Mouse (Mus musculus) spleen, adult 2 months (tissue): ENCODE measurements around the gene Ces1b. TPM values are rescaled to one million over a fixed set of nuclear protein-coding genes. Genes with fewer than 3 reads are reported as not detected.

ENCODE experiments used
- DNase-seq, 2 experiments: peaks; one replicate each; pipeline versions ENCODE4 v3.0.0 to v3.0.0-alpha.2; 2012 to 2021; ENCODE audit warnings: low spot score in 2 of 2, low read depth in 1 of 2
- H3K27ac ChIP-seq: fragments of 200-500 bp; 2 replicates; pipeline ENCODE4 v1.5.1; 2012; ENCODE audit warnings: low read length, inconsistent platforms; ENCODE audit not compliant: insufficient read depth
- H3K27me3 ChIP-seq: fragments of 200-500 bp; 2 replicates; pipeline ENCODE4 v1.6.1; 2012; ENCODE audit warnings: mild to moderate bottlenecking, moderate library complexity, low read length, inconsistent platforms; ENCODE audit not compliant: control insufficient read depth, insufficient read depth
- H3K36me3 ChIP-seq: fragments of 200-500 bp; 2 replicates; pipeline ENCODE4 v1.6.1; 2012; ENCODE audit warnings: mild to moderate bottlenecking, low read length, inconsistent platforms; ENCODE audit not compliant: control insufficient read depth, insufficient read depth
- H3K4me1 ChIP-seq: fragments of 200-500 bp; 2 replicates; pipeline ENCODE4 v1.6.1; 2011; ENCODE audit warnings: inconsistent platforms; ENCODE audit not compliant: control insufficient read depth, insufficient read depth, insufficient read length
- H3K4me3 ChIP-seq: fragments of 200-500 bp; 2 replicates; pipeline ENCODE4 v1.5.1; 2011; ENCODE audit warnings: mild to moderate bottlenecking, inconsistent platforms; ENCODE audit not compliant: insufficient read depth, insufficient read length; ENCODE audit errors: extremely low read depth
- CTCF ChIP-seq: fragments of 200-500 bp; IDR thresholded peaks from 2 replicates; pipeline ENCODE4 v1.5.1; 2011; ENCODE audit warnings: mild to moderate bottlenecking, inconsistent platforms; ENCODE audit not compliant: insufficient read depth, insufficient read length, insufficient replicate concordance; ENCODE audit errors: extremely low read depth
- POLR2A ChIP-seq: fragments of 200-500 bp; IDR thresholded peaks from 2 replicates; pipeline ENCODE4 v1.6.1; 2011; ENCODE audit warnings: low read depth, low read length, inconsistent platforms
- WGBS: fragments of 180-500 bp; shearing (Covaris S2); methylation state at CpG from one replicate; pipeline ENCODE4 v1.1.7; 2018; 5-methylcytosine and 5-hydroxymethylcytosine counted together
- polyA plus RNA-seq: library from polyadenylated mRNA; depleted of rRNA; stranded (reverse); fragments of >200 nt; gene quantifications from 2 replicates; pipeline ENCODE4 v1.2.3, GENCODE M21; 2012

Ces1b gene
- polyA plus RNA-seq, 1 experiment, result not detected

GRCm38 (mm10) chr8:93043083-93043482 is 36.7 kb downstream of the Ces1b start:
- WGBS, result 71% methylated on average over 1 of the region's 1 CpGs

GRCm38 (mm10) chr8:93040776-93041567 is 38.8 kb downstream of the Ces1b start:
- WGBS, result 83% methylated on average over 4 of the region's 4 CpGs
- no peaks in the 10 kb centered on the region for H3K27me3 ChIP-seq
- no peak for TF ChIP-seq CTCF
- H3K27ac ChIP-seq, result no peak overlapping the region
- H3K4me1 ChIP-seq, result no peaks in the 10 kb centered on the region
- no peak for DNase-seq
- no peaks in the 10 kb centered on the region for H3K36me3 ChIP-seq
- H3K4me3 ChIP-seq, result no peak overlapping the region

More at GRCm38 (mm10) chr8:93043083-93043482, 36.7 kb downstream of the Ces1b start:
- H3K4me1 ChIP-seq, result no peaks in the 10 kb centered on the region
- no peak overlapping the region for H3K4me3 ChIP-seq
- no peak overlapping the region for H3K27ac ChIP-seq
- DNase-seq, result no peak
- TF ChIP-seq CTCF (no peak), POLR2A (no peak)
- H3K36me3 ChIP-seq, result no peaks in the 10 kb centered on the region
- no peaks in the 10 kb centered on the region for H3K27me3 ChIP-seq

- no peak for DNase-seq
- Histone ChIP-seq H3K36me3 (no peaks in the 10 kb centered on the region), H3K27ac (no peak overlapping the region), H3K4me1 (no peaks in the 10 kb centered on the region), H3K4me3 (no peak overlapping the region), H3K27me3 (no peaks in the 10 kb centered on the region)
- WGBS, result 82% methylated on average over 2 of the region's 2 CpGs
- TF ChIP-seq POLR2A (no peak), CTCF (no peak)
These were observed 39.6 kb downstream of the Ces1b start for GRCm38 (mm10) chr8:93040256-93040655.

- Histone ChIP-seq H3K36me3 (no peaks in the 10 kb centered on the region), H3K4me1 (no peaks in the 10 kb centered on the region), H3K27ac (no peak overlapping the region), H3K27me3 (no peaks in the 10 kb centered on the region), H3K4me3 (no peak overlapping the region)
- 43% methylated on average over 2 of the region's 2 CpGs for WGBS
- TF ChIP-seq POLR2A (no peak), CTCF (no peak)
- no peak for DNase-seq
These were observed 41.0 kb downstream of the Ces1b start for GRCm38 (mm10) chr8:93038831-93039230.

GRCm38 (mm10) chr8:93030664-93031063 is 49.2 kb downstream of the Ces1b start:
- no peaks in the 10 kb centered on the region for H3K36me3 ChIP-seq
- 19% methylated on average over 2 of the region's 2 CpGs for WGBS
- no peak overlapping the region for H3K27ac ChIP-seq
- H3K27me3 ChIP-seq, result no peaks in the 10 kb centered on the region
- no peaks in the 10 kb centered on the region for H3K4me1 ChIP-seq
- TF ChIP-seq CTCF (no peak), POLR2A (no peak)
- H3K4me3 ChIP-seq, result no peak overlapping the region
- DNase-seq, result no peak

GRCm38 (mm10) chr8:93021738-93022137 is 58.1 kb downstream of the Ces1b start:
- Histone ChIP-seq H3K27me3 (no peaks in the 10 kb centered on the region), H3K4me1 (no peaks in the 10 kb centered on the region), H3K4me3 (no peak overlapping the region), H3K27ac (no peak overlapping the region), H3K36me3 (no peaks in the 10 kb centered on the region)
- DNase-seq, result no peak
- TF ChIP-seq POLR2A (no peak), CTCF (no peak)
- WGBS, result 70% methylated on average over 5 of the region's 5 CpGs

- Histone ChIP-seq H3K36me3 (no peaks in the 10 kb centered on the region), H3K27ac (no peak overlapping the region), H3K4me1 (no peaks in the 10 kb centered on the region), H3K4me3 (no peak overlapping the region), H3K27me3 (no peaks in the 10 kb centered on the region)
- WGBS, result 33% methylated on average over 4 of the region's 4 CpGs
- no peak for DNase-seq
- TF ChIP-seq CTCF (no peak), POLR2A (no peak)
These were observed 65.5 kb downstream of the Ces1b start for GRCm38 (mm10) chr8:93014300-93014699.
